Mouse (Mus musculus) hindlimb bud, embryonic 11.5 days (tissue): ENCODE data around the gene Sgms1.

Experiments used
- DNase-seq: peaks from one replicate; pipeline ENCODE4 v3.0.0-alpha.2; 2012; ENCODE audit warnings: low read depth, low spot score; ENCODE audit errors: extremely low spot score

The Sgms1 gene

GRCm38 (mm10) chr19:32189036-32189436 lies 200.5 kb downstream of the Sgms1 start:
- no peak for DNase-seq

- DNase-seq = no peak
Measured at GRCm38 (mm10) chr19:32186594-32187092, 202.9 kb downstream of the Sgms1 start.

DNA sequence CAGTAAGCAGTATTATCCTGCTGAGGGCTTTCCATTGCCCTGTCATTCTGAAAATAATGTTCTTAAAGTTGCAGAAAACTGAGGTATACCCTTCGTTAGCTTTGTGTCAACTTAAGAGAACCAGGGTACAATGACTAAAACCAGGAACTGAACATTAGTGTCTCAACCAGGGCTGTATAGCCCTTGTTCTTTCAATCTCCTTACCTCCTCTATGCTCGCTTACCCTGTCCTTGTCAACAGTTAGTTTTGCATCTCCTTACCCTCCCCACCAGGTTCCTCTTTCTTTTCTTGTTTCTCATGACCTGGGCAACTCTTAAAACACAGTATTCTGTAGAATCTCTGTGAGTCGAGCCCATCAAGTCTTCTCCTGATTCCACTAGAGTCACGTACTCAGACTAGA lies 206.5 kb downstream of the Sgms1 start:
- DNase-seq = no peak

- no peak for DNase-seq
Measured at GRCm38 (mm10) chr19:32182471-32182870, 207.0 kb downstream of the Sgms1 start.

DNA sequence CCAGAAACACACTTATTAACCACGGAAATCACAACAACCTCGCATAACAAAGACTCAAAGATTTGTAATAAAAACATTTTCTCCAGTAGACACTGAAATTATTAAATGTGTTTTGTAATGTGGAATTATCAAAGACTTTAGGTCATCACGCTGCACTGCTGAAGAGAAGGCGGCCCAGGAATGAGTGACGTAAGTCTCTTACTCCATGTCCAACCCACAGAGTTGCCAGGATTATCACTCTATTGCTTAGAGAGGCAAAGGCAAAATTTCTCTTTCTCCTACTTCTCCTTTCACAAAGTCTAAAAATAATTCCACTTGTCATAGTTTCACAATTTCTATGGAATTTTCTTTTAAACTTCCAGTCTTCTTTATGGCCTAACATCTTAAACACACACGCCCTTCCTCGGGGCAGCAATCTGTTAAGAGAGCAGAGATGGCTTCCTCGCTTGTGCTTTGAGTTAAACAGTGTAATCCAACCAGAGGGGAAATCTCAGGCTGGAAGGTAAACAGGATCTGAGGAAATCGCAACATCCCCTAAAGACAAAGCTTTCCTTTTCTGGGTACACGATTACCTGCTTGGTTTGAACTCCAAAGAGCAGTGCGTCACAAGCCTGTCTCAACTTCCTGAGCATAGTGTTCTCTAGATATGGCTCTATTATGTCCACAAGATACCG lies 207.7 kb downstream of the Sgms1 start:
- DNase-seq = no peak

- DNase-seq = no peak
Measured at GRCm38 (mm10) chr19:32180756-32181674, 208.5 kb downstream of the Sgms1 start.

DNA sequence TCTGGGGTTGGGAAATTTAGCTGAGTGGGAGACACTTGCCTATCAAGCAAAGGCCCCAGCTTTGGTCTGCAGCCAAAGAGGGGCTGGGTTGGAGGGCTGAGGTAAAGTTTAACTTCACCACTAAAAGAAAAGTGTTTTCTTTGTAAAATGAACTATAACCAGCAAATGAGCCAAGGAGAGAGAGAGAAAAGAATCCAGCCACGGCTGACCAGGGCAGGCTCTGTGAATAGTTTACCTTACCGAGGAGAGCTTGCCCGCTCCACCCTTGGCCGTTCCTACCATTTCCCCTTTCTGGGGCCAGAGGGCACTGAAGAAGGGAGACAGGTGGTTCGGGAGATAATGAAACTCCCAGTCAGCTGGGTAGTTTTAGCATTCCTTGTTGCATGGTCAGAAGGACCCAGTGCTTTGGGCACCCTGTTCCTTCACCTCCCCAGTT lies 209.5 kb downstream of the Sgms1 start:
- no peak for DNase-seq

DNA sequence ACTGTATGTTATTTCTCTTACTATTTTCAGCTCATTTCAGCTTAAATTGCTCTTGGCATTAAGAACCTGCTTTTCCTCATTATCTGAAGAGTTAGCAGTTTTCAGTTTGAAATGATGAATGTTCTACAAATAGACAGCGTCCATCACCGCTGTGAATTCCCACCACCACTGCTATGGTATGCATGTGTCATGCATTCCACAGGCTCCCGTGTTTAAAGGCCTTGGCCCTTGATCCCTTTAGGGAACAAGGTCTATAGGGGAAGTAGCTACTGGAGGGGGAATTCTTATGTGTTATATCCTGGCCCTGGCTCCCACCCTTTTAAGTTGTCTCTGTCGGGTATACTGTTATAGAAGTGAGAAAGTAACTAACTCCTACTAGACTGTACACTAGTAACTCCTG lies 210.0 kb downstream of the Sgms1 start:
- DNase-seq = no peak

- DNase-seq = no peak
Measured at GRCm38 (mm10) chr19:32178161-32178560, 211.4 kb downstream of the Sgms1 start.

DNA sequence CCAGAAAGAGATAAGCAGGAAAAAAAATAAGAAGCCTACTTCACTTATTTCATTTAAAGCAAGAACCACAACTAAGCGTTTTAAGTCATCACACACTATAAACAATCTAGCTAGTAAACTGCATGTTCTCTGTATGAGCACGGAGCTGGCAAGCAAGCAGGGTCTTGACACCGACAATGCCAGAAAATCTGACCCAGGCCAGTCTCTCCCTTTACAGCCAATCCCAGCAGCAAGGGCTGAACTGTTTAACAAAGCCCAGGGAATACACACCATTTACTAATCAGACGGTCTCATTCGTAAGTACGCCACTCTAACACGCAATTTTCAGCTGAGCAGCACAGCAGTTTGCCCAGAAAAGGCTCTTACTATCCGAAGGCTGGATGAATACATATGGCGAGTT lies 213.1 kb downstream of the Sgms1 start:
- no peak for DNase-seq

GRCm38 (mm10) chr19:32175991-32176390 lies 213.5 kb downstream of the Sgms1 start:
- no peak for DNase-seq

DNA sequence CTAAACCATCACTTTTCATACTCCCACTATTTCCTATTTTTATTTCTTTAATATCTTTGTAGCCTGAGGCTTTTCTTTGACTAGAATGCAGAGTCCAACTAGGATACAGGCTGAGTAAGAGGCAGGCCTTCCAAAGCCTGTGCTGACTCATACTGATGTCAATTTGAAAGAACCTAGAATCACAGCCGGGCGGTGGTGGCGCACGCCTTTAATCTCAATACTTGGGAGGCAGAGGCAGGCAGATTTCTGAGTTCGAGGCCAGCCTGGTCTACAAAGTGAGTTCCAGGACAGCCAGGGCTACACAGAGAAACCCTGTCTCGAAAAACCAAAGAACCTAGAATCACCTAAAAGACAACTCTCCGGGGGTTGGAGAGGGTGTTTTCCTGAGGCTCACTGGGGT lies 214.5 kb downstream of the Sgms1 start:
- no peak for DNase-seq

DNA sequence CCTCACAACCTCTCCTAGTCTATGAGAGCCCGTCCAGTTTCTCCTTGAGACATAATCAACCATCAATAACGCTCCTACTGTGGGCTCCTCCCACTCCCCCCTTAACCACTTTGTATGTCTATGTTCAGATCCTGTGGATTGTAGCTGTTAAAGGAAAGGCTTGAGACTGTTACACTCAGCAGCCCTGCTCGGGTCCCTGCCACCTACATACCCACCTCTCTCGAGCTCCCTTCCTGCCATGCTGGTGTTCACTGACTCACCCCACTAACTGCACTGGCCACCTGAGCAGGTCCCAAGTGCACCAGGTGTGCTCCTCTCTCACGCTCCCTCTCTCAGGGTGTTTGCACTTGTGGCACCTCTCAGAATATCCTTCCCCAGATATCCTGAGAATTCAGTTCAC lies 215.0 kb downstream of the Sgms1 start:
- DNase-seq = no peak

DNA sequence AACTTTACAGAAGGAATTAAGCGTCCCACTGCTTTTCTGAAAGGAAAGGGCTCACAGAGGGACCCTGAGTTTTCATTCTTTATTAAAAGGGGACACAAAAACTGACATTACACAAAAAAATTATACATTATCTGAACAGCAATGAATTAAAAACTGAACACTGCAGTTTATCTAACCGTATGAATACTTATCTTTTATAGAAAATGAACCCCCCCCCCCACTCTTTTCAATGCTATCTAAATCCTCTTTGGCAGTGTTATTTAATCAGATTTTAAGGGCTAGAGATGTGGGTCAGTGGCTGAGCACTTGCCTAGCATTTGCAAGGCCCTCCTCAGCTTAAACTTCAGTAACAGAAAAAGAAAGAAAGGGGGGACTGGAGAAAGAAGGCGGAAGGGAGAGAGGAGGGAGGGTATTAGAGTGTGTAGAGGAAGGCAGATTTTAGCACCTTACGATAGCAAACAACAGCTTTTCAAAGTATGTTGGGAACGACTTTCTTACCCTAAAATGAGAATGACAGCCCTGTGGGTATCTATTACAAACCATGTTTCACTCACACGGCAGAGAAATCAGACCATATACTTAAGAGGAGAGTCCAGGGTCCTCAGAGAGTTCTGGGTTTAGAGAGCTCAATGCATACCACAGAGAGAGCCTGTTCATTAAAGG lies 215.9 kb downstream of the Sgms1 start:
- no peak for DNase-seq

GRCm38 (mm10) chr19:32172511-32172981 lies 217.0 kb downstream of the Sgms1 start:
- no peak for DNase-seq

GRCm38 (mm10) chr19:32171981-32172380 lies 217.5 kb downstream of the Sgms1 start:
- no peak for DNase-seq

GRCm38 (mm10) chr19:32169634-32170540 lies 219.6 kb downstream of the Sgms1 start:
- DNase-seq = peak; percentile 50

- DNase-seq = no peak
Measured at GRCm38 (mm10) chr19:32168031-32168430, 221.5 kb downstream of the Sgms1 start.

GRCm38 (mm10) chr19:32166823-32167605 lies 222.5 kb downstream of the Sgms1 start:
- no peak for DNase-seq

DNA sequence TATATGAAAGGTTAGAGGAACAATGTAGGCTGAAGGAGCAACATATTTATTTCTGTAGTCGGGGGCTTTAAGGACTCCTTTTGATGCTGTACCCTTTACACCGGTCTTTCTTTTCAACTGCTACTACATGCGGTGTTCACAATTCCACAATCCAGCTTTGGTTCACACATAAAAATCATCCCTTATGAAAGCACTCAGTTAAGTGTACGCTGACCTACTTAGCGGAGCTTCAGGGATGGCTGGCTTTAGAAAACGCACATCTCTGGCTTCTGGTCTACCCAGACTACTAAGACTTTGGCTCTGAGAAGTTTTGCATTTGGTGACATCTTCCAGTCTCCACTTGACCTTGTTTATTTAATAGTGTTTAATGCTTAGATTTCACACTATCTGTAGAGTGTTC lies 223.8 kb downstream of the Sgms1 start:
- DNase-seq = no peak
